Mouse (Mus musculus): Measurements from ENCODE around the gene Nap1l4.

Gene Nap1l4

DNA sequence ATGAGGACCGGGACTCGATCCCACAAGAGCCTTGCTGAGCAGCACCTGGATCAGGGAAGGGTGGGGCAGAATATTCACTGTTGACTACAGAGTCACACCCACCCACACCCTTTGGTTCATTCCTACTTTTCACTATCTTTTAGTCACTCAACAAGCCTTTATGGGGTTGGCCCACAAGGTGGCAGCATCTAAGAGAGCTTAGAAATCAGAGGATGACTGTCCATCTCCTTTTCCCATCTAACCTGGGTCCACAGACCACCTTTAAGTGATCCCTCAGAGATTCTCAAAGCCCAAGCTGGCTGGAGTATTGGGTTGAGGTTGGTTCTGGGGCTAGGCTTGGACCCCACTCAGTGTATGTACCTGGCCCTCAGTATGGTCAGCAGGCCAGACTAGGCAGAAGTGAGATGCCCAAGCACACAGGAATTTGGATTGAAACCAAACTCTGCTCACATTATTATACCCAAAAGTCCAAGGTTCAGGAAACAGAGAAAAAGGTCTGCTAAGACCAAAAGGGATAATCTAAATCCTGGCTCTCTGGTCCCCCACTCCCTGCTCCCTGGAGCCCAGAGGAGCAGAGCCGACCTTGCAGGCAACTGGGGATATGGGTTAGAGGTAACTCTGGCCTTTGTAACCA, 72.1 kb downstream of the Nap1l4 start:
- DNase-seq = no peak

DNA sequence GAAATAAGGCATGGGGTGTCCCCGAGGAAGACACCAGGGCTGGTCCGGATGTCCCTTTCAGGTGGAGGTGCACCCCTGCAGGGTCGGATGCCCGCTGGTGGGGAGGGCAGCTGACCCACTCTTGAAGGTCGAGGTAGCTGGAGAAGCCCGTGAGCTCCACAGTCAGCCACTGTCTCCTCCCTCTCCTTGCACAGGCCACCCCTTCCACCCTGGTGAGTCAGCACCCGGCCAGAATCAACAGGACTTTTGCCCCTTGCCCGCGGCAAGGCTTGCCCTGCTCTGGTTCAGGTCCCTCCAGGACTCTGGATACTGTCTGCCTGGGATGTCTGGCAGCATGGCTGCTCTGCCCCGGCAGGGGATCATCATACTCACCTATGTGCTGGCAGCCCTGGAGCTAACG, 73.0 kb downstream of the Nap1l4 start:
- DNase-seq = no peak

DNA sequence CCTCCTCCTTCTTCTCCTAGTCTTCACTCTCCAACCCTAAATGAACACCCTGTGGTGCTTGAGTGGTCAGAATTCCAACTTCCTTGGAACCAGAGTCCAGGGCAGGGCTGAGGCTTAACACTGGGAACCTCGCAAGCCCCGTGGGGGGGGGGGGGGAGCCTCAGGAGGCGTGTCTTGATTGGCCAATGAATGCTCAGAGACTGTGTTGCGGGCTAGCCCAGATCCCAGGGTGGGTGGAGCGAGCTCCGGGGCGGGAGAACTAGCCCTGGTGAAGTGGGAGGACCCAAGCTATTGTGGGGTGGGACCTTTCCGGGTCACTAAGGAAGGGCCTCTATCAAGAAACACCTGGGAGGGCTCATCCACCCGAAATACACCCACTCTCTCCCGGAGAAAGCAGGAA, 74.1 kb downstream of the Nap1l4 start:
- no peak for DNase-seq

DNA sequence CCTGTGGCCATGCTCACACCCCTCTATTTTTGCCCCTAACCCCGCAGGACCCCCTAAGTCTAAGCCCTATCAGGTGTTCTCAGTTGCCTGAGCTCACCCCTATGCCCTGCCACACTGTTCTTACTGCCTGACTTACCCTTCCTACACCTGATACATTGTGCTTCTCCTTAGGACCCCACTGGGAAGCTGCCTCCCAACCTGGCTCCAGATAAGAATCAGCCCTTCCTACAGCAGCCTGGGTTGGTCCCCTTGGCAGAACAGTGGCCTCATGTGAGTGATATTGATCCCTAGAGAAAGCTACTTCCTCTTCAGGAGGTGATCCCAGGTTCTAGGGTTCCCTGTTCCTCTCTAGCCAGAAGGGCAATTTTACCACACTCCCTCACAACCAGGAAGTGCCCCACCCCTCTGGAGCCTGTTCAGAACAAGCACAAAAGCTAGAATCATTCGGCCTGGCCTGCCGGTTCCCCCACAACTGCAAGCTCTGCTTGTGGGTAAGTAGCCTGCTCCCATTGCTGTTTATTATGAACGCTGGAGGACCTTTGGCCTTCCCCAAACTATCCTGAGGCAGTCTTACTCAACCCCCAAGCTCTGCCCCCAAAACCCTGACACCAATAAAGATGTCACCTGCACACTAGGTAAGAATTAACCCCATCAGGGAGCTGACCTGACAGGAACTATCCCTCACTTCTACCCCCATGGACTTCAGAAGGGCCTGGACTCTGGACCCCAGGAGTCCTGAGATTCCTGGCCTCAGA, 75.4 kb downstream of the Nap1l4 start, which contains the start of gene Slc22a18:
TSS of gene Slc22a18 (plus strand) at position 390 of the 755 bp plus-strand sequence.
- no peak for DNase-seq

DNA sequence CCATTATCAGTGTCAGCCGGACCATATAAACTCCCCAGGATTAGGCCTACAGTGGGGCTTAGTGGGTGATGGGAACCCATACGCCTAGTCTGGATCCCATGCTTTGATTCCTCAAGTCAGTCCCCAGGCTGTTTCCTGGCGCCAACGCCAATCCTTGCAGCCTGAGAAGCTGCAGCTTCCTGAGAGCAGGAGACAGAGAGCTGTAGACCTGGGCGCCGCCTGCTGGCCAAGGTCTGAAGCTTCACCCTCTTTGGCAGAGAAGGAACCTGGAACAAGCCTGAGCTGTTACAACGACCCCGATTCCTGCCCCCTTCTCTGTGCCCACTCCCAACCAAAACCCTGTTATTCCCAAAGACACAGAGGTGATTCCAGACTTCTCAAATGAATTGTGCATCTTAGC, 79.0 kb downstream of the Nap1l4 start:
- peak; percentile 86 to 90 for DNase-seq

DNA sequence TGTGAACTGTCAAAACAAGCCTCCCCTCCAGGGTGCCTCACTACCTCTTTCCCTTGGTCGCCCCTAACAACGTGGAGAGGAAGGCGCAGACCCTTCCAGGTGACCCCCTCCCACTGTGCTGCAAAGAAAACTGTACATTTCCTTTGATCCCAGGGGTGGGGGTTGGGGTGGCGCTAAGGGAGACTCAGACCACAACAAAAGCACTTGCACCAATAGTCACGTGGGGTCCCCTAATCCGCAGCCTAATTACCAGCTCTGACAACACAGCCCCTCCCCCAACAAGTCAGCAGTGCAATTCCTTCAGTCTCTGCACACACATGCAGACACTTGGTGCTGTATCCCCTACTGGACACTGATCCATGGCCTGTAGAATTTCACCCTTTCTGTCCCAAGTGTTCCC, 81.2 kb downstream of the Nap1l4 start:
- no peak for DNase-seq

DNA sequence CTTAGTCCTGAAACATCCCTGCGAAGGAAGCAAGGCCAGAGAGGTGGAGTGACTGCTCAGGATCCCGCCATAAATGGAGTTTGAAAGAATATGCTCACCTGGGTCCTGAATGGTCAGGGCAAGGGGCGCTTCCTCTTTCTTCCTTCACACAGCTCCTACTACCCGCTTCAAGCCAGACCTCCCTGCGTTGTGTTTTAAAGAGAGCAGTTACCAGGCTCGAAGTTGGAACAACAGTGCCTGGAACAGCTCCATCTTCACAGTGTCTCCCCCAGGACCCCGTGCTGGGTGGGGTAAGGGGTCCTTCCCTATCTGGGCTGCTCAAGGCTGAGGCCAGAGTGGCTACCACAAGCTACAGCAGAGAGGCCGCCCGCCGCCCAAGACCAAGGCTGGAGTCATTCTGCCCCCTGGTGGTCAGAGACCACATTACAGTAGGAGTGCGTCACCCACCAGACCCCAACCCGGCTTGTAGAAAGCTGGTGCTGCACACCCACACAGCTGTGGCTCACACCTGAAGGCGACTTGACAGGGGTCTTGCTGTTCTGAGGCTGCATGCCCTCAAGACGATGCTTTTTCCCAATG, 82.7 kb downstream of the Nap1l4 start:
- peak; percentile 94 for DNase-seq

DNA sequence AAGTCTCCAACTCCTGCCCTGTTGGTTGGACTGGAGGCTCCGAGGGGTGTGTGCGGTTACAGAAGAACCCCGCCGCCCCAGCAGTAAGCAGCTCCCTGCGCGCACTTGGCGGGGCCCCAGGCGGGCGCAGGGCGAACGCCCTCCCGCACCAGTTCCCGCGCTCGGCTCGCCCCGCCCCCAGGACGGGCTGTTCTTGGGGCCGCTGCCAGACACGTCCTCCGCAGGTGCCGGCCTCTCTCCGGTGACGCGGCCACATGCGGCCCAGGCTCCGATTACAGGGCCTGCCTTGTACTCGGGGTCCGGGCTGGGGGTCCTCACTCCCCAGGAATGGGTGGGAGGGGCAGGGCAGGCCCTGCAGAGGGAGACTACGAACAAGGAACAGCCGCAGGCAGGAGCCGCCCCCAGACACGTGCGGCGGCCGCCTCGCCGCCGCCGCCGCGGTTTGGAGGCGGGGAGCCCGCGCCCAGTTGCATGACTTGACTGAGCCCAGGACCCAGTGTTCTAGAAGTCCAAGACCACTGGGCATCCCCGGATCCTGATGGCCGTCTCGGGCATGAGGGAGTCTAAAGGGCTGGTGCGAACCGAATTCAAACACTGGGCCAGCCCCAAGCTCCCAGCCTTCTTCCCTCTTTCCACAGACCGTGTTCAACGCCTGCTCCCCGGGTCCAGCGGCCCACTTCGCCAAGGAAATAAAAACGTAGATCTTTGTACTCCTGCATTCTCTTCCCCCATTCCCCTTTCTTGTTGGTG, 83.9 kb downstream of the Nap1l4 start:
- peak in 1 of 2 experiments; percentile 48 for DNase-seq

DNA sequence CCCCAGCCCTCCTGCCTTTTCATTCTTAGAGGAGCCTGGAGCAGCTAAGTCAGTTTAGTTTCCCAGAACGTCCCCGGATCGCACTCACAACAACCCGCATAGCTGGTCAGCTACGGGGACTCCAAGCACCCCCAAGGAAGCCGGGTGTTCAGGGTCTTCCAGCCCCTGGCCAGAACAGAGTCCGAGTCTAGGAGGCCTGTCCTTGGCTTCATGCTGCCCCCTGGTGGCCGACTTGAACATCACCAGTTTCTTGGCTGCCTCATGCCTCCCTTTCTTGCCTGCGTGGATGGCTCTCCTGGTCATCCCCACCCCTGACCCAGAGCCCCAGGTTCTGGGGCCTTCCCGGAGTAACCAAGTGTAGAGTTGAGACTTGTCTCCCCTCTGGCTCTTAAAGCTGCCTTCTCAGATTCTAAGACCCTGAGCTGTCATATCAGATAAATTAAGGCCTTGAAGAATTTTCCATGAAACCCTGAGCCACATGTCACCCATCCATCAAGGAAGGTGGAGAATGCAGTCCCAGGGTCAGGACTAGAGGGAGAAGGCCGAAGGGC, 85.0 kb downstream of the Nap1l4 start:
- DNase-seq = peak; percentile 92 to 94
